Mouse (Mus musculus) MEL (cell line): Measurements from ENCODE around the gene Plekhg1. TPM values are rescaled to one million over a fixed set of nuclear protein-coding genes. Genes with fewer than 3 reads are reported as not detected.

Experiments
- DNase-seq: peaks from one replicate; pipeline ENCODE4 v3.0.0; 2011; ENCODE audit warnings: low read depth, low spot score
- H3K27ac ChIP-seq: 2 replicates; pipeline ENCODE4 v1.5.1; 2012; ENCODE audit warnings: low read depth, mild to moderate bottlenecking, control low read depth, low read length, moderate library complexity; ENCODE audit not compliant: control insufficient read depth
- H3K27me3 ChIP-seq, 2 experiments: fragments of 150-350 bp in 1 of 2; sonication (generic) in 1 of 2; 2 replicates each; pipeline ENCODE4 v1.6.1; 2012; ENCODE audit warnings: low read length in 2 of 2, mild to moderate bottlenecking in 2 of 2, improper control_type of control experiment in 1 of 2, moderate library complexity in 1 of 2; ENCODE audit not compliant: insufficient read depth in 2 of 2, control insufficient read depth in 1 of 2
- H3K36me3 ChIP-seq, 2 experiments: 2 replicates each; pipeline ENCODE4 v1.6.1; 2012 to 2014; ENCODE audit warnings: low read length in 2 of 2, improper control_type of control experiment in 1 of 2, inconsistent platforms in 1 of 2, mild to moderate bottlenecking in 1 of 2; ENCODE audit not compliant: insufficient read depth in 2 of 2, control insufficient read depth in 1 of 2
- H3K4me1 ChIP-seq, 2 experiments: fragments of 150-350 bp in 1 of 2; sonication (generic) in 1 of 2; 2 replicates each; pipeline ENCODE4 v1.6.1; 2012; ENCODE audit warnings: low read length in 2 of 2, improper control_type of control experiment in 1 of 2, mild to moderate bottlenecking in 1 of 2; ENCODE audit not compliant: insufficient read depth in 2 of 2, control insufficient read depth in 1 of 2
- H3K4me3 ChIP-seq, 2 experiments: fragments of 150-350 bp in 1 of 2; sonication (generic) in 1 of 2; 2 replicates each; pipeline ENCODE4 v1.5.1; 2012; ENCODE audit warnings: low read depth in 2 of 2, low read length in 2 of 2, mild to moderate bottlenecking in 2 of 2, moderate library complexity in 2 of 2, control low read depth in 1 of 2, improper control_type of control experiment in 1 of 2; ENCODE audit not compliant: control insufficient read depth in 1 of 2, insufficient read depth in 1 of 2
- H3K79me2 ChIP-seq: 2 replicates; pipeline ENCODE4 v1.6.1; 2012; ENCODE audit warnings: mild to moderate bottlenecking, low read length, moderate library complexity; ENCODE audit not compliant: control insufficient read depth, poor library complexity, insufficient read depth
- H3K9ac ChIP-seq: 2 replicates; pipeline ENCODE4 v1.6.1; 2012; ENCODE audit warnings: low read depth, mild to moderate bottlenecking, control low read depth, low read length, moderate library complexity; ENCODE audit not compliant: control insufficient read depth, poor library complexity, severe bottlenecking
- H3K9me3 ChIP-seq: fragments of 150-350 bp; sonication (generic); replicated peaks from 2 replicates; pipeline ENCODE4 v1.6.1; 2012; ENCODE audit warnings: mild to moderate bottlenecking, low read length, improper control_type of control experiment, moderate library complexity; ENCODE audit not compliant: insufficient read depth
- BHLHE40 ChIP-seq: IDR thresholded peaks from 2 replicates; pipeline ENCODE4 v1.6.1; 2012; ENCODE audit warnings: low read depth, mild to moderate bottlenecking, inconsistent platforms, low read length, improper control_type of control experiment, borderline replicate concordance
- CHD1 ChIP-seq: IDR thresholded peaks from 2 replicates; pipeline ENCODE4 v1.6.1; 2012; ENCODE audit warnings: low read depth, mild to moderate bottlenecking, inconsistent platforms, low read length, improper control_type of control experiment
- CHD2 ChIP-seq: IDR thresholded peaks from 2 replicates; pipeline ENCODE4 v1.6.1; 2011; ENCODE audit warnings: low read length, improper control_type of control experiment
- CTCF ChIP-seq, 3 experiments: IDR thresholded peaks in 2 of 3; conservative IDR thresholded peaks in 1 of 3; 2 replicates each; pipeline ENCODE4 v1.5.1; 2011 to 2012; ENCODE audit warnings: low read length in 3 of 3, low read depth in 2 of 3, mild to moderate bottlenecking in 2 of 3, improper control_type of control experiment in 1 of 3, inconsistent platforms in 1 of 3, mixed read lengths in 1 of 3, moderate library complexity in 1 of 3; ENCODE audit not compliant: control insufficient read depth in 1 of 3, insufficient read depth in 1 of 3, poor library complexity in 1 of 3, severe bottlenecking in 1 of 3
- ELF1 ChIP-seq: IDR thresholded peaks from 2 replicates; pipeline ENCODE4 v1.6.1; 2014; ENCODE audit warnings: low read depth, mild to moderate bottlenecking, inconsistent platforms, low read length, improper control_type of control experiment, moderate library complexity
- GABPA ChIP-seq: IDR thresholded peaks from 2 replicates; pipeline ENCODE4 v1.6.1; 2012; ENCODE audit warnings: low read depth, mild to moderate bottlenecking, inconsistent platforms, low read length, improper control_type of control experiment, moderate library complexity
- HCFC1 ChIP-seq: IDR thresholded peaks from 2 replicates; pipeline ENCODE4 v1.6.1; 2012; ENCODE audit warnings: low read depth, mild to moderate bottlenecking, inconsistent platforms, low read length, improper control_type of control experiment, moderate library complexity
- JUND ChIP-seq: IDR thresholded peaks from 2 replicates; pipeline ENCODE4 v1.6.1; 2011; ENCODE audit warnings: low read depth, mild to moderate bottlenecking, improper control_type of control experiment, low read length
- MAFK ChIP-seq: IDR thresholded peaks from 2 replicates; pipeline ENCODE4 v1.6.1; 2011; ENCODE audit warnings: low read depth, mild to moderate bottlenecking, low read length, improper control_type of control experiment, borderline replicate concordance
- MAZ ChIP-seq: IDR thresholded peaks from 2 replicates; pipeline ENCODE4 v1.6.1; 2012; ENCODE audit warnings: low read depth, mild to moderate bottlenecking, inconsistent platforms, low read length, improper control_type of control experiment
- MEF2A ChIP-seq: IDR thresholded peaks from 2 replicates; pipeline ENCODE4 v1.6.1; 2014; ENCODE audit warnings: low read depth, mild to moderate bottlenecking, inconsistent platforms, low read length, improper control_type of control experiment; ENCODE audit not compliant: poor library complexity, insufficient replicate concordance, severe bottlenecking; ENCODE audit errors: extremely low read depth
- MXI1 ChIP-seq: IDR thresholded peaks from 2 replicates; pipeline ENCODE4 v1.6.1; 2011; ENCODE audit warnings: mild to moderate bottlenecking, low read depth, low read length, improper control_type of control experiment
- MYB ChIP-seq: IDR thresholded peaks from 2 replicates; pipeline ENCODE4 v1.6.1; 2011; ENCODE audit warnings: mild to moderate bottlenecking, low read depth, low read length, improper control_type of control experiment
- NELFE ChIP-seq: IDR thresholded peaks from 2 replicates; pipeline ENCODE4 v1.6.1; 2011; ENCODE audit warnings: low read depth, low read length, improper control_type of control experiment
- NRF1 ChIP-seq: IDR thresholded peaks from 2 replicates; pipeline ENCODE4 v1.6.1; 2014; ENCODE audit warnings: low read depth, mild to moderate bottlenecking, inconsistent platforms, low read length, improper control_type of control experiment, moderate library complexity; ENCODE audit not compliant: poor library complexity, insufficient read depth, severe bottlenecking
- POLR2A ChIP-seq, 2 experiments: IDR thresholded peaks; 2 replicates each; pipeline ENCODE4 v1.6.1; 2011 to 2012; ENCODE audit warnings: low read length in 2 of 2, mild to moderate bottlenecking in 2 of 2, control low read depth in 1 of 2, improper control_type of control experiment in 1 of 2, low read depth in 1 of 2, moderate library complexity in 1 of 2; ENCODE audit not compliant: control insufficient read depth in 1 of 2, insufficient read depth in 1 of 2, poor library complexity in 1 of 2
- POLR2AphosphoS2 ChIP-seq: IDR thresholded peaks from 2 replicates; pipeline ENCODE4 v1.6.1; 2011; ENCODE audit warnings: low read length, improper control_type of control experiment
- RAD21 ChIP-seq: IDR thresholded peaks from 2 replicates; pipeline ENCODE4 v1.6.1; 2011; ENCODE audit warnings: mild to moderate bottlenecking, low read depth, low read length, improper control_type of control experiment
- RCOR1 ChIP-seq: IDR thresholded peaks from 2 replicates; pipeline ENCODE4 v1.6.1; 2012; ENCODE audit warnings: low read depth, mild to moderate bottlenecking, inconsistent platforms, low read length, improper control_type of control experiment
- SMC3 ChIP-seq: IDR thresholded peaks from 2 replicates; pipeline ENCODE4 v1.6.1; 2011; ENCODE audit warnings: low read depth, low read length, improper control_type of control experiment
- TBP ChIP-seq: IDR thresholded peaks from 2 replicates; pipeline ENCODE4 v1.8.0; 2011; ENCODE audit warnings: low read depth, low read length, improper control_type of control experiment
- USF1 ChIP-seq: IDR thresholded peaks from 2 replicates; pipeline ENCODE4 v1.6.1; 2014; ENCODE audit warnings: low read depth, mild to moderate bottlenecking, inconsistent platforms, low read length, improper control_type of control experiment, moderate library complexity
- ZC3H11A ChIP-seq: IDR thresholded peaks from 2 replicates; pipeline ENCODE4 v1.6.1; 2012; ENCODE audit warnings: low read depth, mild to moderate bottlenecking, inconsistent platforms, low read length, improper control_type of control experiment
- ZMIZ1 ChIP-seq: IDR thresholded peaks from 2 replicates; pipeline ENCODE4 v1.6.1; 2012; ENCODE audit warnings: low read depth, mild to moderate bottlenecking, inconsistent platforms, low read length, improper control_type of control experiment, moderate library complexity
- ZNF384 ChIP-seq: IDR thresholded peaks from 2 replicates; pipeline ENCODE4 v1.6.1; 2012; ENCODE audit warnings: low read depth, mild to moderate bottlenecking, inconsistent platforms, low read length, improper control_type of control experiment
- polyA plus RNA-seq, 2 experiments: library from polyadenylated mRNA; stranded (reverse) in 1 of 2; unstranded in 1 of 2; fragments of >175 nt in 1 of 2; fragments of >200 nt in 1 of 2; gene quantifications; 2 replicates each; pipeline versions ENCODE4 v1.2.1 to v1.2.4; 2012; ENCODE audit warnings: low replicate concordance in 2 of 2, low read depth in 1 of 2; ENCODE audit not compliant: insufficient read length in 2 of 2, insufficient read depth in 1 of 2, missing spikeins in 1 of 2
- total RNA-seq: library from RNA; depleted of rRNA; stranded (reverse); fragments of 300-350 nt; gene quantifications from 2 replicates; pipeline ENCODE4 v1.2.3, GENCODE M21; 2012

The Plekhg1 gene
- total and polyA plus RNA-seq, 3 experiments, result 0.01 TPM; not detected in 2

- no peaks in the 10 kb centered on the region for H3K79me2 ChIP-seq
- no peaks in the 10 kb centered on the region for H3K36me3 ChIP-seq
- H3K9me3 ChIP-seq, result no peaks in the 10 kb centered on the region
- no peak for TF ChIP-seq GABPA
- no peak for TF ChIP-seq NELFE
- no peak for TF ChIP-seq MYB
- no peak for TF ChIP-seq CHD2
- no peak for TF ChIP-seq TBP
- TF ChIP-seq MEF2A, result no peak
- no peak for TF ChIP-seq MAZ
- TF ChIP-seq CTCF (IDR thresholded peaks at IDR 0.05 in 2 of 3, conservative IDR thresholded peaks at IDR 0.05 in 1 of 3; ENCODE audit: control insufficient read depth in 1 of 3, insufficient read depth in 1 of 3, low read depth in 2 of 3, low read length in 3 of 3, poor library complexity in 1 of 3, severe bottlenecking in 1 of 3), result no peak
- TF ChIP-seq SMC3, result no peak
- TF ChIP-seq ELF1, result no peak
- no peak for TF ChIP-seq JUND
- no peak for TF ChIP-seq NRF1
- no peak for TF ChIP-seq ZNF384
- H3K27ac ChIP-seq, result no peak overlapping the region
- H3K9ac ChIP-seq, result no peak overlapping the region
- no peaks in the 10 kb centered on the region for H3K27me3 ChIP-seq
- DNase-seq, result no peak
- no peaks in the 10 kb centered on the region for H3K4me1 ChIP-seq
- H3K4me3 ChIP-seq, result no peak overlapping the region
Observed at GRCm38 (mm10) chr10:3763199-3763598, 23.0 kb downstream of the Plekhg1 start.

GRCm38 (mm10) chr10:3769131-3769530 lies 29.0 kb downstream of the Plekhg1 start:
- H3K4me3 ChIP-seq, result no peak overlapping the region
- no peaks in the 10 kb centered on the region for H3K9me3 ChIP-seq
- H3K27ac ChIP-seq, result no peak overlapping the region
- no peak for TF ChIP-seq ZC3H11A
- no peak for TF ChIP-seq RAD21
- TF ChIP-seq BHLHE40, result no peak
- TF ChIP-seq RCOR1, result no peak
- TF ChIP-seq HCFC1, result no peak
- TF ChIP-seq MAZ, result no peak
- no peak for TF ChIP-seq ZNF384
- TF ChIP-seq ZMIZ1, result no peak
- TF ChIP-seq SMC3, result no peak
- no peak for TF ChIP-seq POLR2AphosphoS2
- no peak for TF ChIP-seq MAFK
- TF ChIP-seq MXI1, result no peak
- TF ChIP-seq USF1, result no peak
- TF ChIP-seq POLR2A (IDR thresholded peaks at IDR 0.05; ENCODE audit: control insufficient read depth in 1 of 2, insufficient read depth in 1 of 2, low read depth in 1 of 2, low read length in 2 of 2, poor library complexity in 1 of 2), result no peak
- TF ChIP-seq CTCF (IDR thresholded peaks at IDR 0.05 in 2 of 3, conservative IDR thresholded peaks at IDR 0.05 in 1 of 3; ENCODE audit: control insufficient read depth in 1 of 3, insufficient read depth in 1 of 3, low read depth in 2 of 3, low read length in 3 of 3, poor library complexity in 1 of 3, severe bottlenecking in 1 of 3), result no peak
- TF ChIP-seq CHD1, result no peak
- H3K4me1 ChIP-seq, result no peaks in the 10 kb centered on the region
- DNase-seq, result no peak
- H3K27me3 ChIP-seq, result no peaks in the 10 kb centered on the region
- no peak overlapping the region for H3K9ac ChIP-seq
- H3K79me2 ChIP-seq, result no peaks in the 10 kb centered on the region
- H3K36me3 ChIP-seq, result no peaks in the 10 kb centered on the region
